ENCODE assay signal across 1 mouse cellular context in genomic region chr4:47293771-47294543, GRCm38 (mm10).
TF ChIP-seq lines count a peak whose summit lies in the region.

No protein-coding gene starts in this region.

TF ChIP-seq in MEL, 35 proteins besides CTCF, POLR2A, EP300 and RAD21 (continued from another document):
- TF ChIP-seq TBP (IDR thresholded peaks at IDR 0.05; ENCODE audit: low read depth, low read length) = no peak
